Mouse (Mus musculus) adipocyte (in vitro differentiated cells): Measurements from ENCODE around the gene Prpf38a.

Source experiments
- DNase-seq: peaks from one replicate; pipeline ENCODE4 v3.0.0-alpha.2; 2016; ENCODE audit warnings: low spot score

Gene Prpf38a

GRCm38 (mm10) chr4:108578840-108579742 is at the start of gene Prpf38a, which contains the start of gene Orc1:
TSS of gene Prpf38a (minus strand) at chr4:108579336.
TSS of gene Orc1 (plus strand) at chr4:108579423.
- peak; percentile 99 for DNase-seq

DNA sequence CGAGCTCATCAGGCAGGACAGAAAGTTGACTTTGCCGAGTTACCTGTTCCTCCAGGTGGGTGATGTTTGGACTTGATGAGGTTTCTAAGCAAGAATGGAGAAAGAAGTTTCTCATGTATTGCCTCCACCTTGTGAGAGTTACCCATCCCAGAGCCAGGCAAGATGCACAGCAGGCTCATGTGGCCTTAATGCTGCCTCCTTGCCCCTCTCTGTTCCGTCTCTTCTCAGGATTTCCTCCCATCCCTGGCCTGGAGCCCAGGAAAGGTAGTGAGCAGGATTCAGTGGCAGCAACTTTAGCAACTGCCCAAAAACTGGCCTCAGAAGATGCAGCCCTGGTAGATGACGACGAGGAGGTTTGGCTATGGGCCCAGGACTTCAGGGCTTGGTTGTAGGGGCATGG is 47.9 kb upstream of the Prpf38a start:
- DNase-seq, result no peak

DNA sequence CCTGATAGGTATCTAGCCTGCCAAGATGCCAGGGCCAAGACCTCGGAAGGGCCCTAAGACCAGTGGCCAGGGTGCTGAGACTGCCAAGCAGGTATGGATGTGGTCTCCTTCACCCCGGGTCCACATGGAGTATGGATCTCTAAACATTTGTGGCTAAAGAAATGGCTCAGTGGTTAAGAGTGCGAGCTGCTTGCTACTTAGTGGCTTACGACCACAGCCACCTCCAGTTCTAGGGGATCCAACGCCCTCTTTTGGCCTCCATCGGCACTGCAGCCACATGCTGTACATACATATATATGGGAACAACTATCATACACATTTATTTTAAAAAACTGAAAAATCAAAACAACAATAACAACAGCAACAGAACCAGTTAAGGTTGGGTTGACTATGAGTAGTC is 42.4 kb upstream of the Prpf38a start:
- no peak for DNase-seq

- DNase-seq, result no peak
Observed at GRCm38 (mm10) chr4:108620536-108620935, 41.4 kb upstream of the Prpf38a start.

- DNase-seq, result peak; percentile 85
Observed at GRCm38 (mm10) chr4:108619587-108620341, 40.6 kb upstream of the Prpf38a start, which contains the start of gene Cc2d1b. TSS of gene Cc2d1b (plus strand) at chr4:108619940.

GRCm38 (mm10) chr4:108619165-108619564 is 40.0 kb upstream of the Prpf38a start:
- peak; percentile 45 for DNase-seq

- DNase-seq, result no peak
Observed at GRCm38 (mm10) chr4:108618586-108618985, 39.5 kb upstream of the Prpf38a start.

- no peak for DNase-seq
Observed at GRCm38 (mm10) chr4:108610935-108611334, 31.8 kb upstream of the Prpf38a start.

DNA sequence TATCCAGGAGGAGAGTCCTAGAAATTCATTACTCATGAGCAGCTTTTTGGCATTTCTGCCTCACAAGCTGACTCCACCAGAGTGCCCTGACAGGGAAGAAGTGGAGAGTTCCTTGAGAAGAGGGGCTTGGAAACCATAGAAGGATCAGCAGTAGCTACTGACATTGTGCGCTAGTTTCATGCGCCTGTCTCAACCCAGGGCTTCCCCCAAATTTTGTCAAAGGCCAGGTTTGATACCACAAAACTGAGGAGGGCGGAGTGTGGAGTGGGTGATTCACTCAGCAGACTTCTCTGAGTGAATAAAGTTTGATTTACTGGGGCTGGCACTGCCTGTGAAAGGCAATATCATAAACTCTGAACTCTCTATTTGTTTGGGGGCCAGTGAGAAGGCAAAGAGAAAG is 29.5 kb upstream of the Prpf38a start:
- no peak for DNase-seq

DNA sequence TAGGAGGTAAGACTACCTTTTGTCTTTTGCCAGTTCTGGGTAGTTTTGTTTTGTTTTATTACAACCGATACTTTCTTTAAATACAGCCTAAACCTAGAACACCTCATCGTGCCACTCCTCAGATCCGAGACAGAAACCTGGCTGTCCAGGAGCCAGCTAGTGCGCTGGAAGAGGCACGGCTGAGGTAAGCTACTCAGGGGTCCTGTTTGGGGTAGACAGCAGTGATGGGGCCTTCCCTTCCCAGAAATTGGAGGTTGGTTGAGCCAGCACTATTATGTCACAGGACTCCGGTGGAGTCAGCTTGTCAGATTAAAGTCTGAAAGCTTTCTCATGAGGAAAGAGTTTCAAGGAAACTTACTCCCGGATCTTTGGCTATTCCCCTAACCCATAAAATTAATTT is 22.7 kb upstream of the Prpf38a start:
- DNase-seq, result no peak

GRCm38 (mm10) chr4:108598306-108598705 is 19.2 kb upstream of the Prpf38a start:
- no peak for DNase-seq

GRCm38 (mm10) chr4:108595785-108596184 is 16.6 kb upstream of the Prpf38a start:
- no peak for DNase-seq

- no peak for DNase-seq
Observed at GRCm38 (mm10) chr4:108593376-108593775, 14.2 kb upstream of the Prpf38a start.

DNA sequence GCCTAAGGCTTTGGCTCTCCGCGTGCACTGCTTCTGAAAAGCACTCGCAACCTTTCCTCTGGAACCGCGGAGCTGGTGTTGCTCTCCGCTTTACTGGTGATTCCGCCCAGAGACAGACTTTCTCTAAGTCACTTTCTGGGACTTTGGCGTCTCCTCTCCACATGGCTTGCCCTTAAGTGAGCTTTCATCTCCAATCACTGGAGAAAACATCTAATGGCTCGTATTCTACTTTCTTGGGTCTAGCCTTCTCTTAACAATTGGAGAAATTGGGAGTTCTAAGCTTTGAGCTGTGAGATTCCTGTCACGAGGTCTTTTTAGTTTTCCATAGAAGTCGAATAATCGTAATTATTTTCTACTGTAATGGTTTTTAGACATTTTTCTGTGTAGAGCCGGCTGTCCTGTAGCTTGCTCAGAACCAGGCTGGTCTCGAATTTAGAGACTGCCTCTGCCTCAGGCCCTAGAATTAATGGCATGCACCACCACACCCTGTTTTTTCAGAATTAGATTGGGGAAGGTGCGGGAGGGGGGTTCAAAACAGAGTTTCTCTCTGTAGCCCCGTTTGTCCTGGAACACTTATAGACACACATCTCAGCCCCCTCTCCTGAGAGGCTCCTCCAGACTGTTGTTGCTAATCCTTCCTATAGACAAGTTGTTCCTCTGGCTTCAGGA is 741 bp upstream of the Prpf38a start:
- no peak for DNase-seq

- no peak for DNase-seq
Observed at GRCm38 (mm10) chr4:108572644-108573043, 6.5 kb downstream of the Prpf38a start.

DNA sequence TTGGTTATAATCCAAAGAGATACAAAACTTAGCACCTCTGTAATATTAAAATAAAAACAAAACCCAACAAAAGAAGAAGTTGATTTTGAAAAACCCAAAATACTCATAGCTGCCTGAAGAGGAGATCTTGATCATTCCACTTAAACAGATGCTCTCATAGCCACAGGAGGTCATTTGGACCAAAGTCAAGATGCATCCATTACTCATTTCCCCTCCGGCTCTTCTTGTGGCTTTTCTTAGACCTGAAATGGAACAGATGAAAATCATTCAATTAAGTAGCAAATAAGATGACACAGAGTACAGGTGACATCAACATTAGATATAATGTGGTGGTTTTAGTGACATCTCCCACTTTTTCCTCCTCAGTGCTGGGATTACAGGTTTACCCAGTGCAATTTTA is 14.1 kb downstream of the Prpf38a start:
- no peak for DNase-seq

GRCm38 (mm10) chr4:108539701-108540100 is 39.4 kb downstream of the Prpf38a start:
- DNase-seq, result no peak
